Mouse (Mus musculus) embryonic fibroblast, embryonic 13.5 days (primary cell): ENCODE results near the gene Ppfibp2.

ENCODE experiments used
- CTCF ChIP-seq: IDR thresholded peaks from 2 replicates; pipeline ENCODE4 v1.5.1; 2011; ENCODE audit warnings: mild to moderate bottlenecking, control low read depth, low read length, moderate library complexity, borderline replicate concordance; ENCODE audit not compliant: insufficient read depth
- POLR2A ChIP-seq: IDR thresholded peaks from 2 replicates; pipeline ENCODE4 v1.6.1; 2011; ENCODE audit warnings: low read depth, mild to moderate bottlenecking, control low read depth, low read length, moderate library complexity

DNA sequence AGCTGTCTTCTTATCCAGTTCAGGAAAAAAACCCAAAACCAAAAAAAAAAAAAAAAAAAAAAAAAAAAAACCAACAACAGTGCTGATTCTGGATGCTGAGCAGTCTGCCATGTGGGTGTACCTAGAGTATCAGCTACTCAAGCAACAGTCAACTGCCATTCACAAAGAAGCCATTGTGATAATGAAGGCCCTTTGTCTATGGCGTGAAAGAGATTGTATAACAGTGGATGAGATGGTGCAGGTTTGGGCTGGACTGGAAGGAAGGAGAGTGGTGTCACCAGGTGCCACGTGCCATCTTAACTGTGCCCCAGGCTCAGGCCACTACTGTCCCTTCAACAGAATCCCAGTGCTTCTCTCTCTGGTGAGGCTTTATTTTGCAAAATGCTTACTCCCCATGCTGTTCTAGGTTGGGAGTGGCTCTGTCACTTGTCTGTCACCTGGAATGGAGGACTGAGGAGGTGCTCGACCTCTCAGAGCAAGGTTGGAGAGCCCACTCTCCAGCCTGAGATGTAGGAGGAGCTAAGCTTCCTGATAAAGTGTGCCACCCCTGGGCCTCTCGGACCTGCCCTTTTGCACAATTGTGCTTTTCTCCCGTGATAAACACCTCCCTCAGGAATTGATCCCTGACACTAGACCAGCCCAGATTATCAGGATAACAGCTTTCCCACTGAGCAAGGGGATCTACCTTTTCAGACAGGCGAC lies 85.3 kb downstream of the Ppfibp2 start:
- no peak for TF ChIP-seq POLR2A
- no peak for TF ChIP-seq CTCF
